16 mouse cellular contexts compared by ENCODE assay signal in the genomic region with DNA sequence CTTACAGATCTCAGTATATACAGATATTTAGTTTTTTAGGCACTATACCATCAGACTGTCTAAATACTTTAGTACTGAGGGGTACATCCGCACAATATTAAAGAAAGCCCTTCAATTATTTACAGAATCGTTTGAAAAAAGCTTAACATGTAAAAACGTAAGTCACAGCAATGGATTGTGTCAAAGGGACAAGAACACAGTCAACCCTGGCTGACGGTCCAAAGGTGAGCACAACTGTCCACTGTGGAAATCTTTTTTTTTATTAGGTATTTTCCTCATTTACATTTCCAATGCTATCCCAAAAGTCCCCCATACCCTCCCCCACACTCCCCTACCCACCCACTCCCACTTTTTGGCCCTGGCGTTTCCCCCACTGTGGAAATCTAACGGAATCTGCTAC.
"Had no signal": no experiment of that assay in that cellular context is flagged by ENCODE, and none has a peak within 500 bp of the region (broad histone marks: within the 10 kb centered on the region; RNA-seq: fewer than 3 reads in every experiment).

No protein-coding gene starts in this region.

- H3K9me3 ChIP-seq: lung, embryonic 15.5 days; megakaryocyte, embryonic 14.5 days; midbrain, embryonic 13.5 days; midbrain, embryonic 15.5 days; neural tube, embryonic 12.5 days; stomach, embryonic 15.5 days had no signal

- H3K4me1 ChIP-seq: lung, embryonic 15.5 days; megakaryocyte, embryonic 14.5 days; midbrain, embryonic 13.5 days; midbrain, embryonic 15.5 days; neural tube, embryonic 12.5 days had no signal

- H3K27me3 ChIP-seq: lung, embryonic 15.5 days; megakaryocyte, embryonic 14.5 days; midbrain, embryonic 13.5 days; midbrain, embryonic 15.5 days; neural tube, embryonic 12.5 days; stomach, embryonic 15.5 days had no signal

- ATAC-seq: lung, postnatal 0 days; midbrain, embryonic 13.5 days; midbrain, embryonic 15.5 days had no signal

- H3K27ac ChIP-seq: lung, embryonic 15.5 days; macrophage; midbrain, embryonic 13.5 days; midbrain, embryonic 15.5 days; neural tube, embryonic 12.5 days; stomach, embryonic 15.5 days; stomach, postnatal 0 days had no signal

- H3K36me3 ChIP-seq: lung, embryonic 15.5 days; midbrain, embryonic 13.5 days; midbrain, embryonic 15.5 days; neural tube, embryonic 12.5 days; stomach, embryonic 15.5 days had no signal

- DNase-seq: lung, postnatal 14 days; lung, postnatal 36 days; right cerebral cortex, postnatal 14 days; thymus, adult 2 months; thymus, postnatal 25 days; thymus, postnatal 4 days had no signal

- H3K4me3 ChIP-seq: lung, embryonic 15.5 days; megakaryocyte, embryonic 14.5 days; midbrain, embryonic 13.5 days; midbrain, embryonic 15.5 days; neural tube, embryonic 12.5 days; stomach, embryonic 15.5 days had no signal

- H3K4me2 ChIP-seq: lung, embryonic 15.5 days; midbrain, embryonic 11.5 days; midbrain, embryonic 13.5 days; midbrain, embryonic 15.5 days; neural tube, embryonic 12.5 days; stomach, embryonic 15.5 days had no signal

- H3K9ac ChIP-seq: lung, embryonic 15.5 days; midbrain, embryonic 13.5 days; midbrain, embryonic 15.5 days; neural tube, embryonic 12.5 days; stomach, embryonic 15.5 days had no signal
